35 mouse cellular contexts compared by ENCODE assay signal in the genomic region with DNA sequence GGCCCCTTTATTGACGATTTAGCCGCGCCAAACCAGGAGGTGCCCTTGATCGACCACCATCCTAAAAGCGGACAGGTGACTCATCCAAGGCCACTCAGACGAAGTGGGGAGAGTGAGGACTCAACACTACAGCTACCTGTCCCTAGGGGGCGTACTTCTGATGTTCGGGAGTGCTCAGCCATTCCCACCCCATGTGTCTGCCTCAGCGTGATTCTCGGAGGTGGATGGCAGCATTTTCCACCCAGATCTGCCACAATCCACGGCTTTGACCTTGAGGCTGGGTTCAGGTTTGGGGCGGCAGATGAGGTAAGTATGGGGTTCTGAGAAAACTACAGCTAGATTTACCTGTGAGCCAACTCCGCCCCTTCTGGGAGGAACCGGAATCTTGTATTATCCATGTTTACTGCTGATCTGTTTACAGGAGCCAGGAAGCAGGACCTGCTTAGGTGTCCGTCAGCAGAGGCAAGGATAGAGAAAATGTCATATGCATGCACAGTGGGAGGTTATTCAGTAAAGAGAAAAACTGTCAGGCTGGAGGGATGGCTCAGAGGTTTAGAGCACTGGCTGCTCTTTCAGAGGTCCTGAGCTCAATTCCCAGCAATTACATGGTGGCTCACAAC. TPM values are rescaled to one million over a fixed set of nuclear protein-coding genes. Genes with fewer than 3 reads are reported as not detected.
DNase-seq lines count a peak whose midpoint lies in the region; ATAC-seq and TF ChIP-seq lines count a peak whose summit lies in the region.
"Had no signal": no experiment of that assay in that cellular context is flagged by ENCODE, and none has a peak within 500 bp of the region (broad histone marks: within the 10 kb centered on the region; RNA-seq: fewer than 3 reads in every experiment).

No protein-coding gene starts in this region.

- H3K4me2 ChIP-seq in midbrain, postnatal 0 days (ENCODE audit: low read depth, low read length, poor library complexity, severe bottlenecking), result no peak overlapping the region
- no peak overlapping the region for H3K4me2 ChIP-seq in hindbrain, embryonic 16.5 days (ENCODE audit: low read length)
- H3K4me2 ChIP-seq: embryonic facial prominence, embryonic 15.5 days; forebrain, embryonic 15.5 days; heart, embryonic 12.5 days; hindbrain, embryonic 13.5 days; midbrain, embryonic 15.5 days had no signal

- no peak overlapping the region for H3K9ac ChIP-seq in midbrain, postnatal 0 days (replicated peaks; ENCODE audit: low read length, poor library complexity, severe bottlenecking)
- no peak overlapping the region for H3K9ac ChIP-seq in hindbrain, embryonic 16.5 days (ENCODE audit: low read depth, low read length)
- H3K9ac ChIP-seq: embryonic facial prominence, embryonic 15.5 days; forebrain, embryonic 15.5 days; heart, embryonic 12.5 days; hindbrain, embryonic 13.5 days; midbrain, embryonic 15.5 days had no signal

- no peaks in the 10 kb centered on the region for H3K36me3 ChIP-seq in midbrain, postnatal 0 days (ENCODE audit: insufficient read depth, low read length)
- no peaks in the 10 kb centered on the region for H3K36me3 ChIP-seq in midbrain, embryonic 10.5 days
- H3K36me3 ChIP-seq in hindbrain, embryonic 16.5 days (ENCODE audit: control insufficient read depth, insufficient read depth, low read length), result no peaks in the 10 kb centered on the region
- H3K36me3 ChIP-seq: embryonic facial prominence, embryonic 10.5 days; embryonic facial prominence, embryonic 15.5 days; forebrain, embryonic 15.5 days; heart, embryonic 12.5 days; hindbrain, embryonic 13.5 days; midbrain, embryonic 15.5 days had no signal

- peaks cover 15% of the 10 kb centered on the region for H3K4me1 ChIP-seq in midbrain, postnatal 0 days (ENCODE audit: insufficient read depth, low read length)
- H3K4me1 ChIP-seq in midbrain, embryonic 10.5 days, result peaks cover 50% of the 10 kb centered on the region
- H3K4me1 ChIP-seq in hindbrain, embryonic 16.5 days (ENCODE audit: control insufficient read depth, insufficient read depth, low read depth, low read length), result peaks cover 19% of the 10 kb centered on the region

- no peaks in the 10 kb centered on the region for H3K27me3 ChIP-seq in midbrain, postnatal 0 days (ENCODE audit: insufficient read depth, low read length)
- H3K27me3 ChIP-seq in midbrain, embryonic 10.5 days (ENCODE audit: low read depth, poor library complexity, severe bottlenecking), result peaks cover 57% of the 10 kb centered on the region
- 0 out of 2 replicates have a peak, but pooled peaks cover 2% of the 10 kb centered on the region for H3K27me3 ChIP-seq in hindbrain, embryonic 16.5 days (replicated peaks; ENCODE audit: control insufficient read depth, insufficient read depth, low read length)
- H3K27me3 ChIP-seq: forebrain, embryonic 15.5 days; heart, embryonic 12.5 days; midbrain, embryonic 15.5 days had no signal

- no peaks in the 10 kb centered on the region for H3K9me3 ChIP-seq in midbrain, postnatal 0 days (ENCODE audit: low read length)
- H3K9me3 ChIP-seq in midbrain, embryonic 10.5 days (replicated peaks), result no peaks in the 10 kb centered on the region
- no peaks in the 10 kb centered on the region; the same call in 1 of the 2 replicates for H3K9me3 ChIP-seq in hindbrain, embryonic 16.5 days (ENCODE audit: control insufficient read depth, low read length)
- H3K9me3 ChIP-seq: embryonic facial prominence, embryonic 10.5 days; embryonic facial prominence, embryonic 15.5 days; forebrain, embryonic 15.5 days; heart, embryonic 12.5 days; hindbrain, embryonic 13.5 days; midbrain, embryonic 15.5 days had no signal

- intact Hi-C loops in gastrocnemius, adult 2 months (cut with DNase I), result no loop called here
- intact Hi-C loops in gastrocnemius, postnatal 14 days (cut with DNase I; ENCODE audit: low total_unique reads), result no loop called here

- DNase-seq in gastrocnemius, adult 2 months, result no peak
- DNase-seq in gastrocnemius, postnatal 14 days, result no peak
- DNase-seq in midbrain, postnatal 0 days (ENCODE audit: low spot score), result no peak
- no peak for DNase-seq in midbrain, embryonic 10.5 days (ENCODE audit: low spot score)
- DNase-seq in ES-CJ7 (ENCODE audit: low read depth, low spot score), result peak; percentile 75
- DNase-seq in spleen, postnatal 10 days (ENCODE audit: low spot score in 2 of 2), result no peak
- DNase-seq: adrenal gland, postnatal 10 days; cerebellum, adult 8-10 months; cerebellum, postnatal 25 days; gastrocnemius, postnatal 25 days; heart, adult 2 months; heart, postnatal 4 days; kidney, adult 9 months; kidney, postnatal 10 days; layer of hippocampus, adult 9-11 months; liver; lung, adult 2 months; lung, postnatal 14 days; spleen, adult 18-20 months; thymus, postnatal 36 days had no signal

- H3K27ac ChIP-seq in gastrocnemius, adult 2 months, result no peak overlapping the region
- H3K27ac ChIP-seq in midbrain, postnatal 0 days (ENCODE audit: low read depth, low read length), result no peak overlapping the region
- no peak overlapping the region for H3K27ac ChIP-seq in midbrain, embryonic 10.5 days (replicated peaks)
- no peak overlapping the region for H3K27ac ChIP-seq in hindbrain, embryonic 16.5 days (ENCODE audit: low read depth, low read length)
- H3K27ac ChIP-seq: embryonic facial prominence, embryonic 10.5 days; embryonic facial prominence, embryonic 15.5 days; forebrain, embryonic 15.5 days; heart, adult 2 months; hindbrain, embryonic 13.5 days; midbrain, embryonic 15.5 days had no signal

- no peak for ATAC-seq in midbrain, postnatal 0 days (ENCODE audit: low FRiP score)
- ATAC-seq in hindbrain, embryonic 16.5 days, result no peak
- ATAC-seq: forebrain, embryonic 15.5 days; intestine, postnatal 0 days; midbrain, embryonic 15.5 days had no signal

- WGBS in midbrain, postnatal 0 days, result 84% methylated on average over 15 of the region's 15 CpGs
- WGBS in midbrain, embryonic 10.5 days, result 80% methylated on average over 15 of the region's 15 CpGs
- WGBS in hindbrain, embryonic 16.5 days, result 81% methylated on average over 15 of the region's 15 CpGs

- no peak overlapping the region for H3K4me3 ChIP-seq in gastrocnemius, adult 2 months
- no peak overlapping the region for H3K4me3 ChIP-seq in midbrain, postnatal 0 days (ENCODE audit: low read depth, low read length)
- no peak overlapping the region for H3K4me3 ChIP-seq in midbrain, embryonic 10.5 days
- no peak overlapping the region for H3K4me3 ChIP-seq in hindbrain, embryonic 16.5 days (ENCODE audit: low read length)
- H3K4me3 ChIP-seq: embryonic facial prominence, embryonic 10.5 days; embryonic facial prominence, embryonic 15.5 days; forebrain, embryonic 15.5 days; heart, adult 2 months; heart, embryonic 12.5 days; hindbrain, embryonic 13.5 days; midbrain, embryonic 15.5 days had no signal

- TF ChIP-seq CTCF in gastrocnemius, adult 2 months (IDR thresholded peaks at IDR 0.05), result peak; percentile 2; the same call in 1 of the 2 replicates
- peak; percentile 12; the same call in 1 of the 2 replicates for TF ChIP-seq CTCF in midbrain, postnatal 0 days (IDR thresholded peaks at IDR 0.05)

RNA-seq across cellular contexts. Expression of a gene that starts 32.1 kb away (rescaled TPM):
- not detected for total RNA-seq in gastrocnemius, adult 2 months (2021)
- not detected for total RNA-seq in gastrocnemius, postnatal 14 days (2021)
- total RNA-seq in midbrain, postnatal 0 days (2014; rRNA removed), result not detected in 2 replicates
- not detected in 2 replicates for polyA plus RNA-seq in midbrain, postnatal 0 days (2015; fragmentation: Nextera tagmentation; extraction: Ambion mirVana)
- polyA plus RNA-seq in midbrain, embryonic 10.5 days (2016; fragmentation: Nextera tagmentation; extraction: Ambion mirVana), result not detected in 2 replicates
- polyA plus RNA-seq in hindbrain, embryonic 16.5 days (2015; fragmentation: Nextera tagmentation; extraction: Ambion mirVana), result not detected in 2 replicates
- total RNA-seq: adrenal gland, postnatal 10 days; ES-E14; gastrocnemius, postnatal 25 days; heart, adult 2 months; heart, postnatal 4 days; left cerebral cortex, postnatal 14 days; neutrophil, adult 5-6 weeks had no signal
- polyA plus RNA-seq: embryonic facial prominence, embryonic 10.5 days; embryonic facial prominence, embryonic 15.5 days; forebrain, embryonic 15.5 days; heart, adult 2 months; heart, embryonic 12.5 days; heart, postnatal 0 days; hindbrain, embryonic 13.5 days; intestine, postnatal 0 days; large intestine, adult 2 months; limb, embryonic 11.5 days; lung, adult 2 months; midbrain, embryonic 15.5 days; neural tube, embryonic 11.5 days had no signal
